Mouse (Mus musculus): Measurements from ENCODE around the gene Kif21b. TPM values are rescaled to one million over a fixed set of nuclear protein-coding genes. Genes with fewer than 3 reads are reported as not detected.

The Kif21b gene
- polyA plus RNA-seq (2014; fragmentation: Illumina TruSeq; extraction: RNeasy Lipid Tissue Mini Kit (QIAGEN cat#74804)): 0.17 TPM

DNA sequence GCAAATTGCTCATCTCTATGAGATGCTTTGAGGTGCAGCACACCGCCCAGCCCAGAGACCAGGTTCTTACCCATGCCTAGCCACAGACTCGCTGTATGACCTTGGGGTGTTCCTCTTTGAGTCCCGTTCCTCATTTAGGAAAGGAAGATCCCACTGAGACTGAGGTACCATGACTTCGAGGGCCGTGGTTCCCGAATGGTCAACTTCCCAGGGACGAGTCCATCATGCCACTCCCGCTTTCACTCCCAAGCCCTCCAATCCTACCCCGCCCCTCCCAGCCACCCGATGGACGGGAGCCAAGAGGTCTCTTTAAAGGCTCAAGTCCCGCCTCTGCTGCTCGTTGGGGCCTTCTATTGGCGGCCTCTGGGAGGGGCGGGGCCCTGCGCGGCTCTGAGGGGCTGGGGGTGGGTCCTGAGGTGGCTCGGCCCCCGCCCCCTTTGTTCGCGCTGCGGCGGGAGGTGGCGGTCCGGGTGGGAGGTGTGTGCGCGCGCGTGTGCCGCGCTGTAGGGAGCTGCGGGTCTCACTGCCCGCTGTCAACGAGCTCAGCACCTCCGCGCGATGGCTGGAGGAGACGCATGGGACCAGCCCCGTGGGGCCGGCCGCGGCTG is at the start of gene Kif21b:
Gene Kif21b, plus strand, starts transcription at position 439 of the 608 bp plus-strand sequence.

DNA sequence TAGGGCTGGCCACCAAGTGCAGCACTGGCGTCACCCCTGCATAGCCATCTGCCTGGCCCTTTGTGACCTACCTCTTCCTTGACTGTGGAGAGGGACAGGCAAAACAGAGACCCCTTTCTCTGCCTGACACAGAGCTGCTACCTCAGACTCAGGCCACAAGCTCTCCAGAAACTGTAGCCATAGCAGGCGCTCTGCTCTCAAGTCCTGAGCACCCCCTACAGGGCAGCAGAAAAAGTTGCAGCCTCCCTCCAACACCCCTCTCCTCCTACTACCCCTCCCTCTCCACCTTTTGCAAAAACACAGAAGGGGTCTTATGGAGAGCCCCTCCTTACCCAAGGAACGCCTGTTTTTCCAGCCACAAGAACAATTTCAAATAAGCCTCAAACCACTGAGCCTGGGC is 81.6 kb downstream of the Kif21b start, which contains the start of gene Mroh3:
Gene Mroh3, minus strand, starts transcription at position 26 of the 400 bp plus-strand sequence.

Other genes with a start within 250 kb of the Kif21b start
- gene Pkp1, start 212.2 kb upstream of the Kif21b start, polyA plus RNA-seq (2014; fragmentation: Illumina TruSeq; extraction: RNeasy Lipid Tissue Mini Kit (QIAGEN cat#74804)): 0.09 TPM
- not detected for gene Igfn1, start 125.0 kb upstream of the Kif21b start, polyA plus RNA-seq (2014; fragmentation: Illumina TruSeq; extraction: RNeasy Lipid Tissue Mini Kit (QIAGEN cat#74804))
- 5.3 TPM for gene Tmem9, start 123.2 kb upstream of the Kif21b start, polyA plus RNA-seq (2014; fragmentation: Illumina TruSeq; extraction: RNeasy Lipid Tissue Mini Kit (QIAGEN cat#74804))
- gene Ascl5, start 80.6 kb upstream of the Kif21b start, polyA plus RNA-seq (2014; fragmentation: Illumina TruSeq; extraction: RNeasy Lipid Tissue Mini Kit (QIAGEN cat#74804)): not detected
- gene Cacna1s, start 78.6 kb upstream of the Kif21b start, polyA plus RNA-seq (2014; fragmentation: Illumina TruSeq; extraction: RNeasy Lipid Tissue Mini Kit (QIAGEN cat#74804)): not detected
- not detected for gene Mroh3, start 81.4 kb downstream of the Kif21b start, polyA plus RNA-seq (2014; fragmentation: Illumina TruSeq; extraction: RNeasy Lipid Tissue Mini Kit (QIAGEN cat#74804))
- 0.20 TPM for gene Inava, start 102.9 kb downstream of the Kif21b start, polyA plus RNA-seq (2014; fragmentation: Illumina TruSeq; extraction: RNeasy Lipid Tissue Mini Kit (QIAGEN cat#74804))
- not detected for gene Gpr25, start 129.5 kb downstream of the Kif21b start, polyA plus RNA-seq (2014; fragmentation: Illumina TruSeq; extraction: RNeasy Lipid Tissue Mini Kit (QIAGEN cat#74804))
- 85.5 TPM for gene Camsap2, start 214.7 kb downstream of the Kif21b start, polyA plus RNA-seq (2014; fragmentation: Illumina TruSeq; extraction: RNeasy Lipid Tissue Mini Kit (QIAGEN cat#74804))